Mouse (Mus musculus) heart, adult 9 months (tissue): Measurements from ENCODE around the gene Cd68.
"Not testable (repeated sequence)": the region's sequence is repeated elsewhere in the genome, so short reads cannot be mapped to it uniquely, and the experiment has no call there.

Experiments used
- DNase-seq, 2 experiments: peaks; one replicate each; pipeline ENCODE4 v3.0.0; 2022; ENCODE audit warnings: low spot score in 2 of 2

Cd68 gene

DNA sequence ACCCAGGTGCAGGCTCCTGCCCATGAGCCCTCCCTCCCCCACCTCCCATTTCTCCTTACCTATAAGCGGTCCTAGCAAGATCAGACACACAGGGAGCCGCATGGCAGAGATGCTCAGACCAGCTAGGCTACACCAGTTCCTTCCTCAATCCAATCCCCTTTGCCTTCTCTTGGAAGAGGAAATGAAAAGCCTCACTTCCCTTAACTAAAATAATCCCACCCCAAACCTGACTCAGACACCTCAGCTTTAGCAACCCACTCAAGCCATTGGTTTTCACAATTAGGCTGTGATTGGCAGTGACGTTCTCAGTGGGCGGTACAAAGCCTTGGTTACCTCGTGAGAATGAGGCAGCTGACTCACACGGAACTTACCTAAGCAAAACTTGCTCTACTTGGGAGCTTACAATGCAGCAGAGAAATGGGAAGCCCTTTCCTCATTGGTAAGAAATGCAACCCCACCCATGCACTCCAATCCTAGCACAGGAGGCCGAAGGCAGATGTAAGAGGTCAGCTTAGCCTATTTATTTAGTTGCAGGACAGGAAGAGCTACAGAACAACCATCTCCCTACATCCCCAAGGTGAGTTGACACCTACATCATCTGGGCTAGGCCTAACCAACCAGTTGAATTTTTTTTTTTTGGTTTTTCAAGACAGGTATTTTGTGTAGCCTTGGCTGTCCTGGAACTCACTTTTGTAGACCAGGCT, at the start of gene Cd68:
Gene Cd68, minus strand, starts transcription at position 193 of the 704 bp plus-strand sequence.
- peak; percentile 57 to 69 for DNase-seq

DNA sequence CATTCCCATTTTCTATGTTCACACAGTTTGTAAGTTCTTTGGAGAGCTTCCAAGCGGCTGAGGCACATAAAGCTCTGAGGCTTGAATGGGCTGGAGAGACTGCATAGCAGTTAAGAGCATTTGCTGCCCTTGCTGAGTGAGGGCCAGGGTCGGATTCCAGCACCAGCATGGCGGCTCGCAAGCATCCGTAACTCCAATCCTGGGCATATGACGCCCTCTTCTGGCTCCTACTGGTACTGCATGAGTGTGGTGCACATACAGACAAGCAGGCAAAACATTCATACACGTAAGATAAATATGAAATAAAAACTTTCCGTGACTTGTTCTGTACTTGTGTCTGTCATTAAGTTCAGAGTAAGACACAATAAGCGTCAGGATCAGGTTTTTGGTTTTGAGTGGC, 49.5 kb upstream of the Cd68 start:
- DNase-seq: no peak

DNA sequence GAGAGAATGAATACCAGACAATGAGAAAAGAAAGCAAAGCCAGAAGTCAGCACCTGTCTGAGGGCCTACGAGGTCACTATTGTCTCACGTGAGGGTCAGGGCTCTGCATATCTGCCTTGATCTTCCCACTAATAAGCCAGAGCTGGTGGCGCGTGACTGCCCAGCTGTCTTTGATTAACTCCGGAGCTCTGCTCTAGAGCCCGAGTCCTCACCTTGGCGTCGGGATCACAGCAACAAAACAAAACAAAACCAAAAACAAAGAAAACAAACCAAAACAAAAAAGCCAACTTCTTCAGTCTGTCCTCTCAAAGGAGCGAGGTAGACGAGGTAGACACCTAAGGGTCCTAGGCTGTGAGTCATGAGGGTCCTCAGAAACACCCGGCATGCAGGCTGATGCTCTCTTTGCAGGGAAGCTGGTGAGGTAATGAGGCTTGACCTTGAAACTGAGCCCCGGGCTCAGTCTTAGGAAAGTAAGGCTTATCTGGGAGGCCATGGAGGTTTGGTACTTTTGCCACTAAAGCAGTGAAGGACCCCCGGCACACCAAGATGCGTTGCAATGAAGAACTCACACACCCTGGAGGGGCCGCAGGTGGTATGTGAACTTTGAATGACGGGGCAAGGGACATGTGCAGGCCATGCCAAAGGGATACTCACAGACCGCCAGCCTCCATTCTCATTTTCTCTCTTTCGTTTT, 48.8 kb upstream of the Cd68 start:
- no peak for DNase-seq

DNA sequence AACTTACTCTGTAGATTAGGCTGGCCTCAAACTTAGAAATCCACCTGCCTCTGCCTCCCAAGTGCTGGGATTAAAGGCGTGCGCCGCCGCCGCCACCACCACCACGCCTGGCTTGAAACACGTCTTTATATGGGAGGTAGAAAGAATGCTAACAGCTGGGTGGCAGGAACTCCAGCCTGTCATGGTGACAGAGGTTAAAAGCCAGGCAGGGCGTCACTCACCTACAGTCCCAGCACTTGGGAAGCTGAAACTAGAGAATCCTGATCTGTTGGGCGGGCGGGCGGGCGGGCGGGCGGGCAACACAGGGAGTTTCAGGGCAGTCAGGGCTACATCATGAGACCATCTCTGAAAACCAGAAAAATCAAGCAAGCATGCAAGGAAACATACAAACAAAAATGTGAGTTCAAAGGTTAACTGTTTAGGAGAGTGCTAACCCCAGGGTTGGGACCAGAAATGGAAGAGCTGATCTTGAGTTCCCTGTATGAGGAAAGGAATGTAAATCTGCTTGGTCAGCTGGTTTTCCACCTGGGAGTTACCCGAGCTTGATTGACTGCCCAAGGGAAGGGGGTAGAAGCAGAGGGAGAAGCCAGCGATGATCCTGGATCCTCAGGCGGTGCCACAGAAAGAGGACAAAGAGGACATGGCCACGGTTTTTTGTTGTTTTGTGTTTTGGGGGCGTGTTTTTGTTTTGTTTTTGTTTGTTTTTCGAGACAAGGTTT, 47.2 kb upstream of the Cd68 start:
- no peak for DNase-seq

DNA sequence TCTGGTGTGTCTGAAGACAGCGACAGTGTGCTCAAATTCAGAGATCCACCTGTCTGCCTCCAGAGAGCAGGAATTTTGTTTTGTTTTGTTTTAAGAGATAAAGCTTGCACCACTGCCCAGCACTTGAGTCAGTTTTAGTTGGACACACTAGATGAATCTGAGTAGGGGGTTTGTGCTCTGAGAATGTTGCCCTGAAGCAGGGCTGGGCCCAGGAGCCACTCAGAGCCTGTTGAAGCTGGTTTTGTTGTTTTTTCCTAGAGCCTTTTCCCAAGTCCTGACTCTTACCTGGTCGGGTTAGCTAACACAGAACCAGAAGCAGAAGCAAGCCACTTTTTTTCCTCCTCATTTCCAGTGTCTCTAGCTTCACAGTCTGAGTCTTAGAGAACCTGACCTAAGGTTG, 45.1 kb upstream of the Cd68 start:
- DNase-seq: no peak

DNA sequence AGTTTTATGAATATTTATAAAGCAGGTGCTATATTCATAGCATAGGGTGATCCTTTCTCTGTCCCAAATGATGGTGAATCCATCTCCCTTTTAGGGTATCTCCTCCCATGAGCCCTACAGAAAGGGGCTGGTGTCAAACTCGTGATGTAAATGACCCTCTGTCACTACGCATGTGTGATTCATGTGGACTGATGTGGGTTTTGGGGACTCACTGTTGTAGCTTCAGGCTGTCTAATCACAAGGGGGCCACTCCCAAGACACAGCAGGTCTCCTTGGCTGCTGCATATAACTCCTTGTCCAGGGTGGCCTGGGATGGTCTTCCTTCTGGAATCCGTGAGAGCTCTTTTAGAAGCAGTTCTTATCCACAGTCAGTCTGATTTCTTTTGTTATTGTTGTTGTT, 44.5 kb upstream of the Cd68 start:
- no peak for DNase-seq

DNA sequence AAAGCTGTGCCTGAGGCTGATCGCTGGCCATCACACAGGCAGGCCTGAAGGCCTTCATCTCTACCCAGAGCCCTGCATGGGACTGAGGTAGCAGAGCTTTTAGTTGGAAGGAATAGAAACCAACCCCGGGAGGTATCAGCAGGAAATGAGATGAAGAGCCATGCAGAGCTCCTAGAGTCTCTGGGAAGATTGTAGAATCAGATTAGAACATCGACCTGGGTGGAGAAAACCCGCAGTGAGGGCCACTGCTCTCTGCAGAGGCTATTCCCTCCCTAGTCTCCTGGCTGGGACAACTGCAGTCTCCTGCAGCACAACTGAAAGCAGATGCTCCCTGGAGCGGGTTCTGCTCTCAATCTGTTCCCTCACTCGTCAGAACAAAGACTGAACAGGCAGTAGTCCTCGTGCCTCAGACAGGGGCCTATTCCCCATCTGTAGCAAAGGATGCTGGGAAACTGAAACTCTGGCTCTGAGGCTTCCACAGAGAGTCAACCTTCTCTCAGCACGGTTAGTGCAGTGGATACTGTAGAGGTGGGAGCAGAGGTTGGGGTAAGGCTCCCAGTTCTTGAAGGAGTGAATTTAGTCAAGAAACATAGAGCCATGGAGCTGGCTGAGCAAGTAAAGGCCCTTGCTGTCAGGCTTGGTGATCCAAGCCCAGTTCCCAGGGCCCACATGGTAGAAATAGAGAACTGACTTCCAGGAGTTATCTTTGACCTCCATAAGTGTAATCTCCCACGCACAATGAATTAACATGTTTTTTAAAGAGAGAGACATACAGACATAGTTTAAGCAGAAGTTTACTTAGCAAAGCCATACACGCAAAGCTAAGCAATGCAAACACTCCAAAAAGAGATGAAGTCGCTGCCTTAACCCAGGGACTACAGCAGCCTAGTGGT, 43.8 kb upstream of the Cd68 start:
- DNase-seq: no peak

DNA sequence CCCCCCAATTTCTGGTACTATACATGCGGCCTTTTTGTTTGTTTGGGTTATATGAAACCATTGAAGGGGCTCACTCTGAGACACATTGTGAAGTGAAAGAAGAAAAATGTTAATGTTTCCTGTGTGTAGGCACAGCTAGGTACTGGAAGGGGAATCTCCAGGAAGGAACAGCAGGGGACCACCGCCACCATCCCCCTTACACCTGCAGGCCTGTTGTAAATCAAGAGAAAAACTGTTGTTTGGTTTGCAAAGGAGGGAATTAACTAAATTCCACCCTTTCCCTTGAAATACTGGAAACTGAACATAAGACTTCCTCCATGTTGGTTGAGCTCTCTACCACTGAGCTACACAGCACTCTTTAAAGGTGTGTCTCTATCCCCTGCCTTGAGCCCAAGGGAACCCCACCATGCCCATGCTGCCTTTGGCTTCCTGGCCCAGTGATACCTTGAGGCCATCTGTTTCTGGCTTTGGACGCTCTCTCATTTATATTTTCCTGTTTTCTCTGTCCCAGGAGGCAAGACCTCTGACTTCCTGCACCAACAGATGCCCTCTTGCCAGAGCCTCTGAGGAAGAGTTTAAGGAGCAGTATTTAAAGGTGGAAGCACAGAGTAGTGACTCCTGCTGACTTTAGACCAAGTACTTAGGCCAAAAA, 42.8 kb upstream of the Cd68 start:
- DNase-seq: no peak

DNA sequence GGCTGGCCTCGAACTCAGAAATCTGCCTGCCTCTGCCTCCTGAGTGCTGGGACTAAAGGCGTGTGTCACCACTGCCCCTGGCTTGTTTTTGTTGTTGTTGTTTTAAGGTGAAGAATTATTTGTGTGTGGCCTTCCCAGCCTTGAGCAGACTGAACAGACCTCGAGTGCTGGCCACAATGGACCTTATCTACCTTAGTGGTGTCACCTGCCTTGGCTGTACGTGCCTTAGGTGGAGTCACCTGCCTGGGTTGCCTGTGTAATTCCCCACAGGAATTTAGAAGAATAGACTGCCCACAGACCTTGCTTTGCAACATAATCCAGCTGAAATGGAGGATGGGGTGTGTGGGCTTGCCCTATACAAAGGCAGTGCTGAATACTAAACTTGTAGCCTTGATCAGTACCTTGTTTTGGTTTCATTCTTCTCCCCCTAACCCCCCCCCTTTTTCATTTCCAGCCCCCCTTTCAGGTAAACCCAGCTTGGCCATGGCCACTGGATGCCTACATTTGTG, 42.0 kb upstream of the Cd68 start:
- DNase-seq: no peak

DNA sequence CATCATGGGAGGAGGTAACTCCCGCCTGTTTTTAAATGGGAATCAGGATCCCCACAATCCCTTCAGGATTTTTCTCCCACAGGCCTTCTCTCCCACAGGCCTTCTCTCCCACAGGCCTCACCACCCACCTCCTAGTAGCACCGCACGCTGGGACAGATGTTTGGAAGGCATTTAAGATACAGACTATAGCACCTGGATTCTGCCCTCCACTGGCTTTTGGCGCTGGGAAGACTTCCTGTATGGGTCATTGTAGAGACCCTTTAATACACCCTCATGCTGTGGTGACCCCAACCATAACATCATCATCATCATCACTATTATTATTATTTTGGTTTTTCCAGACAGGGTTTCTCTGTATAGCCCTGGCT, 41.5 kb upstream of the Cd68 start:
- DNase-seq: no peak

DNA sequence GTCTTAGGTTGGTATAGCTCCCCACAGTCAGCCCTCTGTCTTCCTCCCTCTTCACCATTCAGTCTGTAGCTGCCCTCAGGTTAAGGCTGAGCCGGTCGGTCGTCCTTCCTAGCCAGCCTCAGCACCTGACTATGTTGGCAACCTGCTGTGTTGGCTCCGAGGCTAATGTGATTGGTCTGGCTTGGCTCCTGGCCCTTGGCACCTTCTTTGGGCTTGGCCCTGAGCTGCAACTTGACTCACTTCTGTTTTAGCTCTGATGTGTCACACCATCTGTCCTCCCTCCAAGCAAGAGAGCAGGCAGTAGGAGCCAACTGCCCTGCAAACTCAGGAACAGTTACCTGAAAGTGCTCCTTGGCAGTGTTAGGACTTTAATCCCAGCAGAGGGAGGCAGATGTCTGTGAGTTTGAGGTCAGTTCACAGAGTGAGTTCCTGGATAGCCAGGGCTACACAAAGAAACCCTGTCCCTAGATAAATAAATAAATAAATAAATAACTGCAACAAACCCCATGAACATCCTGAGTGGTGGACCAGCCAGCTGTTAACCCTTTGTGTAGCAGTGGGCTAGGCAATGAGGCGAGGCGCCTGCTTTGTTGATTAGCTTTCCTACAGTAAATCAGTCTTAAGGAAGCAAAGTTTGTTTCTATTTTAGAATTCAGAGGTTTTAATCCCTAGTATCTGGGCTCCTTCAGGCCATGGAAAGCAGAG, 41.0 kb upstream of the Cd68 start:
- DNase-seq: peak; percentile 80 to 84

DNA sequence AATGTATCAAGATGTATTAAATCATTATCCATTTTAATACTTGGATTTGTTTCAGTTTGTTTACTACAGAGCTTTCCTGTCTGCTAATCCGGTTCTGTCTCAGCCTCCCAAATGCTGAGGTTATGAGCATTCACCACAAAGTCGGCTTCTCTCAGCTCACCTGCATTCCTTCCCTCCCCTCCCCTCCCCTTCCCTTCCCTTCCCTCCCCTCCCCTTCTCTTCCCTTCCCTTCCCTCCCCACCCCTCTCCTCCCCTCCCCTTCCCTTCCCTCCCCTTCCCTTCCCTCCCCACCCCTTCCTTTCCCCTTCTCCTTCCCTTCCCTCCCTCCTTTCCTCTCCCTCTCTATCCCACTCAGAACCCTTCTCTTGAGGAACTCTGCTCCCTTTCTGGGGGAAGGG, 38.7 kb upstream of the Cd68 start:
- DNase-seq: no peak

DNA sequence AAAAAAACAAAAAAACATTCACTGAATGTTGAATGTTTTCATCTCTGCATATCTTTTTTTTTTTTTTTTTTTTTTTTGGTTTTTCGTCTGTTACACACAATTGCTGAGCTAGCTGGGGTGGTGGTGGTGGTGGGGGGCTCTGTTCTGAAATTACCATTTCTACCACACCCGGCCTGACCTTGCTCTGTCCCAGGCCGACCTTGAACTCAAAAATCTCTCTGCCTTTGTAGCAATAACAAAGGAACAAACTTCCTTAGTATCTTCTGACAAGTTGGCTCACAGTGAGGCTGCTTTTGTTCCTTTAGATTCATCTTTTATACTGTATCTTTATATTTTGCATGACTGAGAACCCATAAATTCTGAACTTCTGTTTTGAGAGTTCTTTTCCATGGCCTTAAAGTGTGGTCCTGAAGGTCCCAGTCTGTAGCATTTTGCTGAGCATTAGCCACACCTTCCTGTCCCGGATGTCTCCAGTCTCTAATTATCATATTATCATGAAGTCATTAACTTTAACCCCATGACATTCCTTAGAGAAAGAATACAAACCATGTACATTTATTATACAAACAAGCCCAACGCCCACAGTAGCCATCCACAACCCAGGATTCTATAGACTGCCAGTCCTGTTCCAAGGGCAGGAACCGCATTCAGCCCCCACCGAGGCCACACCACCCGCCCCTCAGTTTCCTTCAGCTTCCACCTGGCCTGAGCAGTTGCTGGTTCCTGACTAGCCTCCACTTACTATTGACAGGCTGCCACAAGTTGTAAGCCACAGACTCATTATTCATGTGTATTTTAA, 38.1 kb upstream of the Cd68 start:
- DNase-seq: no peak

DNA sequence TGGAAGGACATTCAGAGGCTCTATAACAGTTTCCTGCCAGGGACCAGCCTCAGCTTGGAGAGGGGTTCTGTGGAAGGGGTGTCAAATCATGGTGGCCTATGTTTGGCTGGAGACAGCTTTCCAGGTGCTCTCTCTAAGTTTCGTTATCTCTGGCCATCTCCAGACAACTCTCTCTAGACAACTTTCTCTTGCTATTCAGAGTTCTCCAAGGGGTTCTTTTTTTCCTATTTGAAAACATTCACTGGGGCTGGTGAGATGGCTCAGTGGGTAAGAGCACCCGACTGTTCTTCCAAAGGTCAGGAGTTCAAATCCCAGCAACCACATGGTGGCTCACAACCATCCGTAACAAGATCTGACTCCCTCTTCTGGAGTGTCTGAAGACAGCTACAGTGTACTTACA, 37.4 kb upstream of the Cd68 start:
- not testable (repeated sequence) for DNase-seq

DNA sequence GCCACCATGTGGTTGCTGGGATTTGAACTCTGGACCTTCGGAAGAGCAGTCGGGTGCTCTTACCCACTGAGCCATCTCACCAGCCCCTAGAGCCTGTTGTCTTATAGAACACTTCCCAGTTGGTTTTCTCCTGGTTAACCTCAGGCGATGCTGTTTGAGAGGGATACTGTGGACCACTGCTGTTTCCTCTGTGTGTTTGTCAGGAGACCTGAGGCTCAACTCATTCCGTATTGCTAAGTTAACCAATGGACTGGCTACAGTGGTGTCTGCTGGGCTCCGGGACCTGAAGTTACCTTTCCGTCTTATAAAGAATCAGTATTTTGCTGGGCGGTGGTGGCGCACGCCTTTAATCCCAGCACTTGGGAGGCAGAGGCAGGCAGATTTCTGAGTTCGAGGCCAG, 36.9 kb upstream of the Cd68 start:
- not testable (repeated sequence) for DNase-seq

DNA sequence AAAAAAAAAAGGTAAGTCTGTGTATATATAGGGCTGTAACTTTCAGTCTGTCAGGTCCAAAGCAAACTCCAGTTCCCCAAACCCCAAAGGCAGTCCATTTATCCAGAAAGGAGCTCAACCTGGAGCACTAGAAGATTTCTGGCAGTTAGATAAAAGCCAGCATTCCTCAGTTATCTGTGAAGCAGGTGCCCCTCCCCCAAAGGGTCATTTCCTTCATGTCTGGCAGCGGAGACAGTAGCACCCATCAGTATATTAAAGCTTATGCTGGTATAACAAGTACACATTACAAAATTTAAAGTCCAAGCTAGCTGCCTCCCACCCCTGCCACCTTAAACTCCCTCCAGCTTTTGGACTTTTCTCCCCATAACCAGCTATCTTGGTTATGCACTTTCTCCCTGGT, 33.6 kb upstream of the Cd68 start:
- DNase-seq: no peak

DNA sequence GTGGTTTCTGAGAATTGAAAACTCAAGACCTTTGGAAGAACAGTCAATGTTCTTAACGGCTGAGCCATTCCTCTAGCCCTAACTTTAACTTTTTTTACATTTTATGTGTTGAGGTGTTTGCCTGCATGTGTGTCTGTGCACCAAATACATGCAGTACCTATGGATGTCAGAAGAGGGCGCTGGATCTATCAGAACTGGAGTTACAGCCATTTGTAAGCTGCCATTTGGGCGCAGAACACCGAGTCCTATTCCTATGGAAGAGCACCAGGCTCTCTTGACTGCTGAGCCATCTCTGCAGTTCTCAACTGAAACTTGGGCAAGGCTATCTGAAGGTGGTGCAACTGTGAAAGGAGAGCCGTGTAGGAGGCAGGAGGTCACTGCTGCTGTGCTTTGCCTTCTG, 32.6 kb upstream of the Cd68 start:
- DNase-seq: no peak

DNA sequence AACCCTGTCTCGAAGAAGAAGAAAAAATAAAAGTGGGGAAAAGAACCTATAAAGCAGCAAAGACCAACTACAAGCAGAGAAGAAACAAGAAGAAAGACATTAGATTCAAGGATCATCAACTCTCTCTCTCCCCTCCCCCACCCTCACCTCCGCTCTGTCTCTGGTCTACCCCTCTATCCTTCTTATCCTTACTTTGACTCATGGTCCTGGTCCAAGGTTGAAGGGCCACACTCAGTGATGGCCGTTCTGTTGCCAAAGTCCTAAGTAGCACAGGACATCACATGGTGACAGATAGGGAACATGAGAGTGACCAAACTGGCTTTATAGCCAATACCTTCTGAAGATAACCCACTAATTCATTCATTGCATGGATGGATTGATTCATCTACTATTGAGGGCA, 31.4 kb upstream of the Cd68 start:
- no peak for DNase-seq

DNA sequence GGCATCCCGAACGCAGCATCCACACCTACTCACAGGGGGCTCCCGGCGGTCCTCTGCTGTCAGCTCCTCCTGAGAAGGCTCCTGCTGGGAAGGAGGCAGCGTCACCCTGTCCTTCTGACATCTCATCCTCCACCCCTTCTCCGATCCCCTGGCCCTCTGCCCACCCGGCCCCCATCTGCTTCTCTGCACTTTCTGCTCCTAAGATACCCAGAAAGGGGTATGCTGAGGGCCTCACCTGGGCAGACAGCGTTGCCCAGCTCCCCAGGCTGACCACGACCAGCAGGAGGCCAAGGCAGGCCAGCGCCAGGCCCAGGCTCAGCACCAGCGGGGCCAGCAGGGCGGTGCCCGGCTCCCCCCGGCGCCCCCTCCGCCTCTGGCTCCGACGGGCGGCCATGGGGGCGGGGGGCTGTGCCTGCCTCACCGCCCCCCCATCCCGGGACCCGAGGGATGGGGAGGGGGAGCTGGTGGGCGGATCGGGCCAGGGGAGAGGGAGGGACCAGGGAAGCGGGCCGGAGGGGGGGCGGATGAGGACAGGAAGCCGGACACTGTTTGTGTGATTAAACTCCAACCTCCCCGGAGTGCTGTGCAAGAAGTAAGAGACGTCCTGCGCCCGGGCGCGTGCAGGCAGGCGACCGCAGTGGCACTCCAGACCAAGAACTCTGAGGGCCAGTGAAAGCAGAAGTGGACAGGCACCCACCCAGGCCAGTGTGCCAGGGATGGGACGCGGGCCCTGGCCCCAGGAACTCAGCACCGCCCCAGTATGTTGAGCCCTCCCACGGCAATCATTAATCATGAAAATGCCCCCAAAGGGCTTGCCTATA, 29.6 kb upstream of the Cd68 start, which contains the start of the genes Tnfsf12 and Tnfsfm13:
Gene Tnfsf12, minus strand, starts transcription at position 489 of the 821 bp plus-strand sequence.
Gene Tnfsfm13, minus strand, starts transcription at position 738 of the 821 bp plus-strand sequence.
- DNase-seq: peak; percentile 90
